Mouse (Mus musculus): ENCODE measurements around the gene Gprin2. TPM values are rescaled to one million over a fixed set of nuclear protein-coding genes. Genes with fewer than 3 reads are reported as not detected.

Gprin2 gene
- total and polyA plus RNA-seq, 2 experiments from 2014 or later, result 7.7 to 49.3 TPM

DNA sequence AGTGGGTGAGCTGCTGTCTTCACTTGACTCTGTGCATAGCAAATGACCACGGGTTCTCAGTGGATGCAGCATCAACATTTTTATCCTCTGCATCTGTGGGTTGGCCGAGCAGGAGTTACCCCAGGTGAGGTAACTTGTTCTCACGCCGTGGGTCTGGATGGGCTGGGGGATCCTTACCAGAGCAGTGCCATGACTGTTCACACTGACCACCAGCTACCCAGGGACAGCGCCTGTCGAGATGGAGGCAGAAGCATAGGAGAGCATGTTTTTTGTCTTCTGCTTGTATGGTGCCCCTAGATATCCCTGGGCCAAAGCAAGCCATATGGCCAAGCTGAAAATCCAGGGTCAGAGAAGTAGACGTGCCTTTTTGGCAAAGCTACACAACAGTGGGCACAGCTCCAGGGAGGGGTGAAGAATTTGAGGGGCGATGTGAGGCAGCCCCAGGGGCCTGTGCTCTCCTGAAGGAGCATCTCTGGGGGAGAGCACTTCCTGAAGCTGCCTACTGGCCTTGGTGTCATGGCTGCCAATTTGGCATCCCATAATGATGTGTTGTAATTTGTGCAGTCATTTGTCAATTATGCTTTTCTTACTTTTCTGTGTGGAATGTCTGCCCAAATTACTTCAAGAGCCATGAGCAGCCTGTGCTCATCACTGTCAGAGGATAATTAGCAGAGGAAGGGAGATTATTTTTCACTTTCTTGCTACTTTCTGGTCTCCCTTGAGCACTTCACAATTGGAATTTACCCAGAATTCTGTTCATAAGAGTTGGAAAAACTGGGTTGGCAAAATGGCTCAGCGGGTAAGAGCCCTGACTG is 31.6 kb upstream of the Gprin2 start:
- no peak overlapping the region for H3K4me3 ChIP-seq (ENCODE audit: low read depth, low read length)
- peaks cover 4% of the 10 kb centered on the region; the same call in 1 of the 2 replicates for H3K4me1 ChIP-seq (ENCODE audit: insufficient read depth, low read length)
- 86% methylated on average over 9 of the region's 9 CpGs for WGBS
- TF ChIP-seq CTCF (IDR thresholded peaks at IDR 0.05), result no peak
- H3K36me3 ChIP-seq (ENCODE audit: insufficient read depth, low read length), result no peaks in the 10 kb centered on the region
- no peak for ATAC-seq (ENCODE audit: low FRiP score)
- H3K4me2 ChIP-seq (ENCODE audit: low read depth, low read length, poor library complexity, severe bottlenecking), result no peak overlapping the region
- no peak overlapping the region for H3K9ac ChIP-seq (replicated peaks; ENCODE audit: low read length, poor library complexity, severe bottlenecking)
- peak; percentile 37 for DNase-seq (ENCODE audit: low spot score)
- no peaks in the 10 kb centered on the region for H3K27me3 ChIP-seq (ENCODE audit: insufficient read depth, low read length)
- no peaks in the 10 kb centered on the region for H3K9me3 ChIP-seq (ENCODE audit: low read length)
- H3K27ac ChIP-seq (ENCODE audit: low read depth, low read length), result no peak overlapping the region

- Histone ChIP-seq H3K36me3 (ENCODE audit: insufficient read depth, low read length) (no peaks in the 10 kb centered on the region), H3K4me3 (ENCODE audit: low read depth, low read length) (no peak overlapping the region), H3K27me3 (ENCODE audit: insufficient read depth, low read length) (no peaks in the 10 kb centered on the region), H3K4me1 (ENCODE audit: insufficient read depth, low read length) (peaks cover 4% of the 10 kb centered on the region; the same call in 1 of the 2 replicates), H3K4me2 (ENCODE audit: low read depth, low read length, poor library complexity, severe bottlenecking) (no peak overlapping the region), H3K9ac (replicated peaks; ENCODE audit: low read length, poor library complexity, severe bottlenecking) (no peak overlapping the region), H3K9me3 (ENCODE audit: low read length) (no peaks in the 10 kb centered on the region), H3K27ac (ENCODE audit: low read depth, low read length) (no peak overlapping the region)
- ATAC-seq (ENCODE audit: low FRiP score), result no peak
- 44% methylated on average over 7 of the region's 7 CpGs for WGBS
- DNase-seq (ENCODE audit: low spot score), result no peak
- TF ChIP-seq CTCF (IDR thresholded peaks at IDR 0.05), result no peak
Observed at GRCm38 (mm10) chr14:34232340-34232739, 30.9 kb upstream of the Gprin2 start.

- ATAC-seq (ENCODE audit: low FRiP score) (no peak), DNase-seq (ENCODE audit: low spot score) (no peak)
- no peak overlapping the region for H3K9ac ChIP-seq (replicated peaks; ENCODE audit: low read length, poor library complexity, severe bottlenecking)
- no peak for TF ChIP-seq CTCF (IDR thresholded peaks at IDR 0.05)
- H3K27me3 ChIP-seq (ENCODE audit: insufficient read depth, low read length), result no peaks in the 10 kb centered on the region
- no peak overlapping the region for H3K4me2 ChIP-seq (ENCODE audit: low read depth, low read length, poor library complexity, severe bottlenecking)
- H3K4me3 ChIP-seq (ENCODE audit: low read depth, low read length), result no peak overlapping the region
- no peaks in the 10 kb centered on the region for H3K4me1 ChIP-seq (ENCODE audit: insufficient read depth, low read length)
- 88% methylated on average over 10 of the region's 10 CpGs for WGBS
- H3K36me3 ChIP-seq (ENCODE audit: insufficient read depth, low read length), result no peaks in the 10 kb centered on the region
- no peak overlapping the region for H3K27ac ChIP-seq (ENCODE audit: low read depth, low read length)
- no peaks in the 10 kb centered on the region for H3K9me3 ChIP-seq (ENCODE audit: low read length)
Observed at GRCm38 (mm10) chr14:34228830-34229506, 27.5 kb upstream of the Gprin2 start.

- Histone ChIP-seq H3K4me3 (ENCODE audit: low read depth, low read length) (no peak overlapping the region), H3K27me3 (ENCODE audit: insufficient read depth, low read length) (no peaks in the 10 kb centered on the region), H3K9ac (replicated peaks; ENCODE audit: low read length, poor library complexity, severe bottlenecking) (no peak overlapping the region), H3K36me3 (ENCODE audit: insufficient read depth, low read length) (no peaks in the 10 kb centered on the region), H3K27ac (ENCODE audit: low read depth, low read length) (no peak overlapping the region), H3K4me2 (ENCODE audit: low read depth, low read length, poor library complexity, severe bottlenecking) (no peak overlapping the region), H3K9me3 (ENCODE audit: low read length) (no peaks in the 10 kb centered on the region), H3K4me1 (ENCODE audit: insufficient read depth, low read length) (no peaks in the 10 kb centered on the region)
- TF ChIP-seq CTCF (IDR thresholded peaks at IDR 0.05), result no peak
- no peak for ATAC-seq (ENCODE audit: low FRiP score)
- DNase-seq (ENCODE audit: low spot score), result no peak
- 92% methylated on average over 11 of the region's 12 CpGs for WGBS
Observed at GRCm38 (mm10) chr14:34227981-34228380, 26.5 kb upstream of the Gprin2 start.

DNA sequence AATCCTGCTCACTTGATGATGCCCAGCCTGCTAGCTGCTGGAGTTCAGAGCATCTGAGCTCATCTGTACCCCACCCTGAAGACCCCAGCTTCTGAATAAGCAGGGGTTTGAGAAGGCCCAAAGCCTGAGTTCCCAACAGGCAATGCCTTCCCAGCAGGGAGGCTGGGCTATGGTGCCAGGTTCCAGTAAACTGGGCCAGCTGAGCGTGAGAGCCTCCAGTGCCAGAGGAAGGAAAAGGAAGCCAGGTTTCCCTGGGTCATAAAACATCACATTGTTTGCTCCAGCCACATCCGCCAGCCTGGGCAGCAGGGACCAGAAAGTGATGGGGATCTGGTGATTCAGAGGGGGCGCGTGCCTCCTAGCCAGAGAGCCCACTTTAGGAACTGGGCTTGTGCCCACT is 25.1 kb upstream of the Gprin2 start:
- H3K9ac ChIP-seq (replicated peaks; ENCODE audit: low read length, poor library complexity, severe bottlenecking), result no peak overlapping the region
- H3K4me3 ChIP-seq (ENCODE audit: low read depth, low read length), result no peak overlapping the region
- H3K27me3 ChIP-seq (ENCODE audit: insufficient read depth, low read length), result no peaks in the 10 kb centered on the region
- H3K4me1 ChIP-seq (ENCODE audit: insufficient read depth, low read length), result no peaks in the 10 kb centered on the region
- no peak for ATAC-seq (ENCODE audit: low FRiP score)
- no peak overlapping the region for H3K4me2 ChIP-seq (ENCODE audit: low read depth, low read length, poor library complexity, severe bottlenecking)
- 84% methylated on average over 4 of the region's 4 CpGs for WGBS
- H3K27ac ChIP-seq (ENCODE audit: low read depth, low read length), result no peak overlapping the region
- H3K36me3 ChIP-seq (ENCODE audit: insufficient read depth, low read length), result no peaks in the 10 kb centered on the region
- no peak for DNase-seq (ENCODE audit: low spot score)
- no peaks in the 10 kb centered on the region for H3K9me3 ChIP-seq (ENCODE audit: low read length)
- TF ChIP-seq CTCF (IDR thresholded peaks at IDR 0.05), result no peak

DNA sequence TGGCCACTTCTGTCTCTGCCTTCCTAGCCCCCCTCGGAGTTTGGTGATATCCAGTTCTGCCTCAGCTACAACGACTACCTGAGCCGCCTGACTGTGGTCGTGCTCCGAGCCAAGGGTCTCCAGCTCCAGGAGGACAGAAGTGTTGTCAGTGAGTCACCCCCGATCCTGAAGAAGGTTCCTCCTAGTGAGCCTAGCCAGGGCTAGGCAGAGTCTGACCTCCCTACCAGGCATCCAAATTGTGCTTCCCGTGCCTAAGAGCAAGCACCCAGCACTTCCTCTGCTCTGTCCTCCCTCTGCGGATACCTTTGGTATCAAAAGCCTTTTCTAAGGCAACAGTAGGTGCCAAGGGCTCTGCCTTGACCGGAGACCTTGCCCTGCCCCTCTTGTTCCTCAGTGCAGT is 24.5 kb upstream of the Gprin2 start:
- TF ChIP-seq CTCF (IDR thresholded peaks at IDR 0.05), result no peak
- WGBS, result 87% methylated on average over 9 of the region's 9 CpGs

More for the DNA sequence above, 24.5 kb upstream of the Gprin2 start:
- Histone ChIP-seq H3K9ac (replicated peaks; ENCODE audit: low read length, poor library complexity, severe bottlenecking) (no peak overlapping the region), H3K4me3 (ENCODE audit: low read depth, low read length) (no peak overlapping the region), H3K27ac (ENCODE audit: low read depth, low read length) (no peak overlapping the region), H3K36me3 (ENCODE audit: insufficient read depth, low read length) (no peaks in the 10 kb centered on the region), H3K4me2 (ENCODE audit: low read depth, low read length, poor library complexity, severe bottlenecking) (no peak overlapping the region), H3K27me3 (ENCODE audit: insufficient read depth, low read length) (0 out of 2 replicates have a peak, but pooled peaks cover under 1% of the 10 kb centered on the region), H3K9me3 (ENCODE audit: low read length) (no peaks in the 10 kb centered on the region), H3K4me1 (ENCODE audit: insufficient read depth, low read length) (no peaks in the 10 kb centered on the region)
- ATAC-seq (ENCODE audit: low FRiP score) (no peak), DNase-seq (ENCODE audit: low spot score) (no peak)

Data from midbrain, postnatal 0 days (tissue).